Mouse (Mus musculus) frontal cortex, postnatal 14 days (tissue): ENCODE measurements around the gene Gm10477.
"Not testable (repeated sequence)": the region's sequence is repeated elsewhere in the genome, so short reads cannot be mapped to it uniquely, and the experiment has no call there.

Experiments used
- DNase-seq, 2 experiments: peaks; one replicate each; pipeline ENCODE4 v3.0.0; 2022; ENCODE audit warnings: low spot score in 2 of 2

Gene Gm10477

DNA sequence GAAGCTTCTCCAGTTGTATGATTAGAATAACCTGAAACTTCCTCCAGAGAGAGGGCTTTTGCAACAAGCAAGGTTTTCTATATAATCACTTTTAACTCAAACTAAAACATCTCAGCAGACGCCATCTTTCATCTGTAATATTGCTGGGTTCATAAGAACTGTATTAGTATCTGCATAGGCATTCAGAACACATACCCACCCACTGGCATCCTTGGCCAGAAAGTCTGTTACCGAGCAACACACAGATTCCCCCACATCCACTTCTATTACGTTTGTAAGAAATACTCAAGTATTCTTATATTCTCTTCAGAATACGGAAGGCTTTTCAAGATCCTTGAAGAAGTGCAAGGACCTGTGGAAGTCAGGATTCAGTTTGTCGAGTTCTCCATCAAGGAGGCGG lies at the start of gene Gm10477:
TSS of gene Gm10477 (plus strand) at position 301 of the 400 bp plus-strand sequence.
- DNase-seq = not testable (repeated sequence)

DNA sequence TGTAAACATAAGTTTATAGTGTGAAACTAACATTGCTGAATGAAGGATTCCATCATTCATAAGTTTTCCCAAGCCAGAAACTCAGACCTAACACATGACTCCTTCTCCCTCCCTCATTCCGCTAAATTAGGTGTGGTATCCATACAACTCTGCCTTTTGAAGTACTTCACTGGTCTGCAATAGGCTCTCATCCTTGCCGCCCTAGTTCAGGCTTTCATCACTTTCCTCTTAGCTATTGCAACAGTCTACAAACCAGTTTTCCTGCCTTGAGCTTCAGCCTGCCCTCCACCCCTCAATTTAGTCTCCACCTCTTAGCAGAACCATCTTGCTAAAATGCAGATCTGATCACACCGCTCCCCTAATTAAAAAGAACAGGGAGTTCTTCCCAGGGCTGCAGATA lies 47.0 kb upstream of the Gm10477 start:
- no peak for DNase-seq

DNA sequence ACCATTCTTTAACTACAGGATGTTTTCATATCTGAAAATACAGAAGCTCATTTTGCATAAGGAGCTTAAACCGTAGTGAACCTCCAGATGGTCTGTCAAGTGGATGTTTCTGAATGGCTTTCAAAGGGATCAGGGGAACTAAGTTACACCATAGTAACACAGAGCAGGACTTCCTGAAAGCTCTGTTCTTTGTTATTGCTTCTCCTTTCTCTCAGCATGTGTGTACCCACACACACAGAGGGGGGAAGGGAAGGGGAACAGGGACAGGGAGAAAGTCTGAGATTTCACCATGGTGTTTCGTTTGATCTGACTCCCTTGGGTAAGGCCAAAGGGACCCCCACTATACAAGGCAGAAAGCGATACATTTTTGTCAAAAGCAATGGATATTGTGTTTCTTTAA lies 42.6 kb upstream of the Gm10477 start:
- DNase-seq = no peak

DNA sequence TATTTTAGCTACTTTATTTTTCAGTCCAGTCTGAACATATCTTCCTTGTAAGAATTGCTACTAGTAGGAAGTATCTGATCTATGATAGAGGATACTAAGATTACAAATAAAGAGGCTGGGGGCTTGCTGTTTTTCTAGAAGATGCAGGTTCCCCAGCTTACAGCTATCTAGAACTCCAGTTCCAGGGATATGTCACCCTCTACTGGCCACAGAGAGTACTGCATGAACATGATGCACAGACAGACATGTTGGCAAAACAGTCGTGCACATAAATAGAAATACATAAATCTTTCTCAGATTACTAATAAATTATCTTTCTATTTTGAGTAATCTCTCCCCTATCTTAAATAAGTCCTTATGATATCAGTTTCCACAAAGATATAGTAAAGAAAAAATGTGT lies 34.8 kb upstream of the Gm10477 start:
- peak; percentile 18 to 67 for DNase-seq

DNA sequence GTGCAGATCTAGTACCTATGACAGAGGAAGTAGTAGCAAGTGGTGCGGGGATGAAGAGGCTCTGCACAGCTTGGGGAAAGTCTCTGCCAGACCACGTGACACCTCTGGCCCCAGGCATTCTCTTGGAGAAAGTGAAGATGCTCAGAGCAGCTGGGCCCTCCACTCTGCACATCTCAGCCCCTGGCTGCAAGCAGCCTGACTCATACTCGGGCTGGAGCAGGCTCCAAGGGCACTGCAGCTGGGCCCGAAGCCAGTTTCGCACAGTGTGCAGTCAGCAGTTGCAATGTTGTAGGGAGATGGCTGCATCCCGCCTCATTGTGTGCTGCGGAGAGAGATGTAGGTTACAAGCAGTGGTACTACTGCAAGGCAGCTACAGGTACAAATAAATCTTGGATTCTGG lies 27.3 kb upstream of the Gm10477 start:
- no peak for DNase-seq

DNA sequence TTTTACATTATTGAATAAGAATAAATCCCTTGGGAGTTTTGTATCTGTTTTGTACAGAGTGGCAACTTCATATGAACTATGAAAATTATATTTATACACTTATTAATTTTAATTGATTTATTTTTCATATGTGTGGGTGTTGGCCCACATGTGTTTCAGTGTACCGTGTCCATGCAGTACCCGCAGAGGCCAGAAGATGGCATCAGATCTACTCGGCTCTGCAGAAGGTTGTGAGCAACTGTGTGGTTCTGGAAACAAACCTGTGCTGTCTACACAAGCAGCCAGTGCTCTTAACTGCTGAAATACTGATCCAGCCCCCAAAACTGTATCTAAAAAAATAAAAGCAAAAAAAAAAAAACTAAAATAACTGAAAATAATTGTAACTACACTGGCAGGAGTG lies 6.7 kb downstream of the Gm10477 start:
- peak in 1 of 2 experiments; percentile 41 for DNase-seq

DNA sequence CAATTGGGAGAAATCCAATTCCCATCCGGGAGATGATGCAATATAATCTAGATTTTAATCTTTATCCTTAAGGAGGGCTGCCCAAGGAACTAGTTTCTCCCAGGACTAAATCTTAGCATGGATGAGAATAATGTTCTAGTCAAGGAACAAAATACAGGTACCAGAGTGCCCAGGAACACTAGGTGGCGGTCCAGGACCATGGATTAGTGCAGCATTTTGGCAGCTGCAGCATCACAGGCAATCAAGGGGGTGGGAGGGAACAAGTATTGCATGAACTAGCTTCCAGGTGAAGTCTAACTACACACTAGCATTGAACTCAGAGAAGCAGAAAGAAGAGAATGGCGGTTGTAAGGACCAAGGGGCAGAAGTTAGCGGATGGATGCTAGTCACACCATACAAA lies 12.6 kb downstream of the Gm10477 start:
- DNase-seq = peak; percentile 4 to 13

DNA sequence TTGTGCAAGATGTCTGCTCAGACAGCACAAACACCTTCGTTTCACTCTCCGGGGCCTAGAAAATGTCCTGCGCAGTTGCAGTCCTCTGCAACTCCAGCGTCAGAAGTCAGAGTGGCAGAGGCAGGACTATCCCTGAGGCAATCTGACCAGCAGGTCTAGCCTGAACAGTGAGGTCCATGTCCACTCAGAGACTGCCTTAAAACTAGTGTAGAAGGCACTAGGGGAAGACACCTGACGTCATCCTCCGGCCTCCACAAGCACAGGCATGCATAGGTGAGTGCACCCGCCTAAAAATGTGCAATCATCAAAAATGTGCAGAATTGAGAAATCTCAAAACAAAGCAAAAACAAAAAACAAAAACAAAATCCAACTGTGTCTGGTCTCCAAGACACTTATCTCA lies 25.0 kb downstream of the Gm10477 start, which contains the start of gene Gm648:
TSS of gene Gm648 (minus strand) at position 101 of the 400 bp plus-strand sequence.
- no peak for DNase-seq

DNA sequence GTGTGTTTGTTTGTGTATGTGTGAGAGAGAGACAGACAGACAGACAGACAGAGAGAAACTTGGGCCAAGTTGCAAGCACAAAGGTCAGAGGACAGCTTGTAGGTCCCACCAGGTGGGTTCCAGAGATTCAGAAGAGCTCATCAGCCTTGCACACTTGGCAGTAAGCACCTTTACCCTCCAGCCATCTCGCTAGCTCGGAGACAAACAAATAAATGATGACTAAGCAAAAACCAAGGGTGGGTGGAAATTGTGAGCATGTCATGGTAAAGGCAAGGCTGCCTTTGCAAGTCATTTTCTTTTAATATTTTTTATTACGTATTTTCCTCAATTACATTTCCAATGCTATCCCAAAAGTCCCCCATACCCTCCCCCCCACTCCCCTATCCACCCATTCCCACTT lies 29.0 kb downstream of the Gm10477 start:
- DNase-seq = no peak

DNA sequence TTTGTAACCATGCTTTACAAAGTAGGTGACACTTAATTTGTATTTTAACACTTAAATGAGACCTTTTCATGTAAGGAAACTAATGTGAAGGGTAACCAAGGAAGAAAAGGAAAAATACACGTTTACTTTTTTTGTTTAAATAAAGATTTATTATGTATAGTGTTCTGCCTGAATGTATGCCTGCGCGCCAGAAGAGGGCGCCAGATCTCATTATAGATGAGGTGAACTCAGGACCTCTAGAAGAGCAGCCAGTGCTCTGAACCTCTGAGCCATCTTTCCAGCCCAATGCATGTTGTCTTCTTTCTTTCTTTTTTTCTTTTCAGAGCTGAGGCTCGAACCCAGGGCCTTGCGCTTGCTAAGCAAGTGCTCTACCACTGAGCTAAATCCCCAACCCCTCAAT lies 47.9 kb downstream of the Gm10477 start:
- DNase-seq = no peak
